Mouse (Mus musculus) heart, adult 9 months (tissue): ENCODE data around the gene Rab7b.
A peak's percentile ranks its signal among the peaks of the same experiment; 100 is the strongest.

Experiments used
- DNase-seq, 2 experiments: peaks; one replicate each; pipeline ENCODE4 v3.0.0; 2022; ENCODE audit warnings: low spot score in 2 of 2

The Rab7b gene

DNA sequence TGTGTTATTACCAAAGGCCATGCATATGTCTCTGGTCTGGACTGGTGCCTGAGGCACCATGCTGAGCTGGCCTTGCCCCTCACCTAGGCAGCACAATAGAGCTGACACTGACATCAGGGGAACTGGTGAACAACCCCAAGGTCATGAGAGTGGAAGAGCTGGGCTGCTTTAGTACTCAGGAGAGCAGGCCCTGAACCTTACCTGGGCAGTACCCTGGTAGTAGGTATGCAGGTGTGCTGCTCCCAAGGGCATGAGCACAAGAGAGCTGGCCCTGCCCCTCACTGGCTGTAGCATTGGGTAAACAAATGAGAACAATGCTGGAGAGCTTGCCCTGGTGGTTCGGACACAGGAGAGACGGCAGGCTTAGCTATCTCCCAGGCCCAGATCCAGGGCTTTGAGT, 6.8 kb downstream of the Rab7b start:
- no peak for DNase-seq

DNA sequence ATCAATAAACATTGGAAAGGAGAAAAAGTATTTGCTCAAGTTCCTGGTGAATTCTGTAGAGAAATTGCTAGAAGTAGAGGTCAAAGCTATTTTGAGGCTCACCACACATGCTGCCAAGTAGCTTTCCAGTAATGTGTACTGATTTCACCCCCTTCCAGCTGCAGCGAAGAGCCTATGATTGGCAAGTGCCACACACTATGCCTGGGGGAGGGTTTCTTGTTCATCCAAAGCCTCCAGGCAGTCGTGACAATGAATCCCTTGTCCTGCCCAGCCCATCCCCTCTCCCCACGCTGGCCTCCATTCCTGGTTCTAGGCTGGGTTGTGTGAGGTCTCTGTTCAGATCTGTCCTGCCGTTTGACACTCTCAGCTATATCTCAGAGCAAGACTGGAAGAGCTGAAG, 7.8 kb downstream of the Rab7b start:
- peak in 1 of 2 experiments; percentile 12 for DNase-seq

DNA sequence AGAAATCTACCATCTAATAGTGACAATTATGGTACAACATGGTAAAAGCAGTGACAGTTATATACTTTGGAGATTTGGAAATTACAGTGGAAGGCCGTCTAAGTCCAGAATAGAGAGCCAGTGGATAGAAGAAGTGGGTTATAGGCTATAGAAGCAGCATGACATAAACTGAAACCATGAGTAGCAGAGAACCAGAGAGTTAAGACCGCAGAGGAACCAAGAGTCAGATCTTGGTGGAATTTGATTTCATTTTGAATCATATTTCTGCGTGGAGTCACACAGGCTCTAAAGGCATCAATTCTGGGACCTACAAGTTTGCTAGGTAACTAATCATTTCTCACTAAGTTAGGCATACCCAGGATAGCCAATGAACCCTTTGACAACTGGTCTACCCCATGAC, 10.3 kb downstream of the Rab7b start:
- DNase-seq = no peak

DNA sequence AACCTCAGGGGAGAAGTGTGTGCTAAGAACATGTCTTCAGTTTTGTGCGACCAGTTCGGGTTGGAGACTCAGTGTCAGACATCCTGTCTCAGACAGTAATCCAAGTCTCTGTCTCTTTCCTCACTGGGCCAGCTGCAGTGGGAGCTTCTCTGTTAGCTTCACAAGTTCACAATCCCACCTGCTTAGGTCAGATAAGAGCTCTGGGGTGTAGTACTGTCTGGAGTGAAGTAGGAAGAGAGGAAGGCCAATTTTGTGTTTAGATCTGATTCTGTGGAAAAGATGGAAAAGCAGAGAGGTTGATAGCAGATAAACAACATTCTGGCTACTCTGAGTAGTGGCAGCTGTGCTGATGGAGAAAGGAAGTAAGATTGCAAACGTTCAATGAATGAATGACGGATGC, 11.1 kb downstream of the Rab7b start:
- DNase-seq = no peak

DNA sequence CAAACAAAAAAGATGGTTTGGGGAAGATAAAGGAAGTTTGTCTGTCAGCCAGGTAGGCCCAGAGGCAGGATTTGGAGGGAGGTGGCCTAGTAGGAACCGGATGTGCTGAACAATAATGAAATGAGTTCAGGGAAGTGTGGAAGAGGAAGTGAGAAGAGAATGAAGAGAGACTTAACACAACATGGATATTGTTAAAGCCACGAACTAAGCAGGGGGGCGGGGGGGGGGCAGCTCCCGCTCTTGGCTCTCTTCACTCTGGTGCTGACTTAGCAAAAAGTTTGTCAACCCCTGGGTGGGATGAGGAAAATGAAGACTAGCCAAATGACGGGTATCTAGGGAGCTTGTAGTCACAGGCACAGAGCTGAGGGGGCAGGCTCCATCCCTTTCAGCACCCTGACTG, 12.0 kb downstream of the Rab7b start:
- no peak for DNase-seq

DNA sequence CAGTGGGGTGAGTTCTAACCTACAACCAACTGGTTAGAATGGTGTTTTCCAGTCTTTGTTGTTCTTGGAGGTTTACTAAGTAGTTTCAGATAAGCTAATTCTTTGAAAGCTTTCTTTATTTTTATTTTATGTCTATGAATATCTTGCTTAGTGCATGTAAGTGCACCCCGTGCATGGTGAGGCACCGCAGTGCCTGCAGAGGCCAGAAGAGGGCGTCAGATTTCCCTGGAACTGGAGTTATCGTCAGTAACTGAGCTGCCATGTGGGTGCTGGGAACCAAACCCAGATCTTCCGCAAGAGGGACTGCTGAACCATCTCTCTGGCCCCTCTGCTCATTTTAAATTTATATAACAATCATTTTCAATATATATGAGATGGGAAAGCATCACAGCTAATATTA, 12.9 kb downstream of the Rab7b start:
- DNase-seq = no peak

DNA sequence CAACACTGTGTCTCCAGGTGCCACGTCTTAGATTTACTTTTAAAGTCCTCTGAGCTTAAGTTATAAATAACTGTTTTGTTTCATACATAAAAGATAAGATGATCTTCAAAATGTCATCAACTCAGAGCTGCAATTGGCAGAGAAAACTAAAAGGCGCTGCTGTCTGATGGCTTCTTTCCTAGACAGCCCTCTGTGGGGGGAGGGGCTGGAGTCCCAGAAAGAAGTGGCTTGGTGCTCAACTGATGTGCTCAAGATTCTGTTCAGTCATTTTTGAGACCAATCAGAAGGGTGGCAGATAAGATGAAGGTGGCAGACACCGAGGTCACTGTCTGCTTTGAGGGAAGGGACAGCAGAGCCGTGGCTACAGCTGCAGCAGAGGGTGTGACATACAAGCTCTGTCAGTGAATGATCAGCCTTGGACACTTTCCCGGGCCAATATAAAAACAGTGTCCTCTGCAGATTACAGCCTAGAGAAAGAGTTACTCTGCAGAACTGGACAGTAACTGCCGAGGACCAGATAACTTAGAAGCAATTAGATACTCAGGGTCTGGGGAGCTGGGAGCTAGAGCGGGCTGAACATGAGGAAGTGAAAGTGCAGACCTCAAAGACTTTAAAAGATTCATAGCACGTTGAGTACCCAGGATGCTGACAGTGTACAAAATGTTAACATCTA, 13.7 kb downstream of the Rab7b start:
- DNase-seq = peak in 1 of 2 experiments; percentile 21

DNA sequence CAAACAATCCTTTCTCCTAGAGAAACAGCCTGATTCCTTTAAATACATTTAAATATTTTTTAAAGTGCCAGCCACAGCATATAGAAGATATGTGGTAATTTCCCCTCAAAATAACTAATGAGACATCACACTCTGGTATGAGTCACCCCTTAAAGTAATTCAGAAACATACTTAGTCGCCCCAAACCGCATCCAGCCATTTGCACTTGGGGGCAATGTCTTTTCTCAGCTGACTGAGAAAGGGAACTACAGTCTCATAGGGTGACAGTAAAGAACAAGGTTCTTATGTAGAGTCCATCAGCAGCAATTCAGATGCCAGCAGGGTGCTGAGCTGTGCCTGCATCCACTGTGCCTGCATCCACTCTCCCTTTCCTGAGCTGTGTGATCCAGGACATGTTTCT, 15.0 kb downstream of the Rab7b start:
- DNase-seq = no peak

DNA sequence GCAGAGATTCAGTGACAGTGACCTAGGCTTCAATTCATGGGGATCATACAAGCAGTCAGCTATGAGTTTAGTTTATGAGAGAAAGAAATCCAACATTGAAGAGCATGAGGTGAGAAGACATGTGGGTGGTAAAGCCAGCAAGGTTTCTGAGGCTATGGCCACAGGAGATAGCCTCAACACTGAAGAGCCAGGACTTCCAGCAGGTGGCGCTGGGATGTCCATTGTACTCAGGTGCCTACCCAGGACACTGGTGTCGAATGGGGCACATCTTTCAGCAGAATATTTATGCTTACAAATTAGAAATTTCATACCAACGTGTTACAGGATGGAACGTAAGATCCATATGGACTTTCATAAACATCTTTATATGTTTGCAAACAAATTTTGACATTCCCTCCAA, 19.8 kb downstream of the Rab7b start:
- DNase-seq = peak in 1 of 2 experiments; percentile 19

DNA sequence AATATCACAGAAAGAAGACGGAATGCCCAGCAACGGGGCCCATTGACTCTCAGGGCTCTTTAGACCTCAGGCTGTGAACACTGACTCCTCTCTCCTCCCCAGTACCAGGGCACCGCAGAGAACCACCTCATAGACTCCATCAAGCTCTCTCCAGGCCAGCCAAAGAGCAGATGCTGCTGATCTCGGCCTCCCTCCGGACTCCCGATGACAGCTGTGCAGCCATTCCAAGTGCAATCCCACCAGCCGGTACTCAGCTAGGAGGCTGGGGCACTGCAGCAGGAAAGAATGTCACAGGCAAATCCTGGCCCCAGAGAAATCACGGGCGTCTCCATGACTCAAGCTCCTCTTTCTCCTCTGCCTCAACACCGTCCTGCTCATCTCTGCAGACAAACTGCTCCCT, 23.0 kb downstream of the Rab7b start:
- no peak for DNase-seq

DNA sequence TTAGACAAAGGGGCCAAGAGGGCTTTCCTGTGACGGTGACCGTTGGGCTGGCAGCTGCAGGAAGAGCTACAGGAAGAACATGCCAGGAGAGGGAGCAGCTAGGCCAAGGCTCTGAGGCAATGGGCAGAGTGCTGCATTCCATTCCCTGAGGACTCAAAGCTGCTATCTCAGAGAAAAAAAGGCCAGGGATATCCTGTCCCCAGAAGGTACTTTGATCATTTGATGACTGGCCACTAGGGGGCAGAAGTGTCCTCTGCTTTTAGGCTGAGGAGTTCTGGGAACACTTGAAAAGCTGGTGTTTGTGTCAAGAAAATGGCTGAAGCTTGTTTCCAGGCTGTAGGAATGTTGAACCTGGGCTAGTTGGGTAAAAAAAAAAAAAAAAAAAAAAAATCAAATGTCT, 23.9 kb downstream of the Rab7b start:
- DNase-seq = peak; percentile 52 to 77

DNA sequence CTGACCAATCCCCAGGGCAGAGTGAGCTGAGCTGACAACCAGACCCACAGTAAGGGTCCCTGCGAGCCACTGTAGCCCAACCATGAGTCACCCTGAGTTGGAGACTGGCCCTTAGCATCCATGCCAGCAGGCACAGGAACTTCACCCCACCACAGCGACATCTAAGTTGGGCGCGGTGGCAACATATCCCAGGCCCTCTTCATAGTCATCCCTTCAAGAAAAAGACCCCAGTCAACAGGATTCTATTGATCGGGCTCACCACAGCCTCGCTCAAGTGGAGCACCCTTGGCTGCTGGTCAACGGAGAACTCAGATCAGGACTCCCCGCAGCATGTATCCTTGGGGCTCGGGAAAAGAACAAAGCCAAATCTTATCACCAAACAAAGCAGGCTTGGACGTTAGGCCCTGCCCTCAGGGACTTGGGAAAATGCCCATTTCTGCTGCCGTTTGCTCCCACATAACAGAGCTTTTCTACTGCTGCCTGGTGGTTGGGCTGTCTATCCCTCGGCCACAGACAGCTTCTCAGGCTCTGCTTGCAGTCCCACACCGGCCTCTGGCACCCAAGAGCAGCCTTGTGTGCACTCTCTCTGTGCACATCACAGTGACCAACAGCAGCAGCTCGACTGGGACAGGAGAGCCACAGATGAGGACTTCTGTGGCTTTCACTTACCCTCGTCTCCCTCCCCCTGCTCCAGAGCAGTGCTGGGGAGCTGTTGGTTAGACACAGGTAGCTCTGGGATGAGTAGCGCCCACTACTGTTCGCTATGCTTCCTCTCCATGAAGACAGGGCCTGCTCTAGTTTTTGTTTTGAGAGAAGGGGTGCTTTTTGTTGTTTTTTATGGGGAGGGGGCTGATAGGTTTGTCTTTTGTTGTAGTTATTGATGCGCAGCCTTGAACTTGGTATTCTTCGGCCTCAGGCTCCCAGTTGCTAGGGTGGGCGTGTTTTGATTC, 26.2 kb downstream of the Rab7b start:
- no peak for DNase-seq

DNA sequence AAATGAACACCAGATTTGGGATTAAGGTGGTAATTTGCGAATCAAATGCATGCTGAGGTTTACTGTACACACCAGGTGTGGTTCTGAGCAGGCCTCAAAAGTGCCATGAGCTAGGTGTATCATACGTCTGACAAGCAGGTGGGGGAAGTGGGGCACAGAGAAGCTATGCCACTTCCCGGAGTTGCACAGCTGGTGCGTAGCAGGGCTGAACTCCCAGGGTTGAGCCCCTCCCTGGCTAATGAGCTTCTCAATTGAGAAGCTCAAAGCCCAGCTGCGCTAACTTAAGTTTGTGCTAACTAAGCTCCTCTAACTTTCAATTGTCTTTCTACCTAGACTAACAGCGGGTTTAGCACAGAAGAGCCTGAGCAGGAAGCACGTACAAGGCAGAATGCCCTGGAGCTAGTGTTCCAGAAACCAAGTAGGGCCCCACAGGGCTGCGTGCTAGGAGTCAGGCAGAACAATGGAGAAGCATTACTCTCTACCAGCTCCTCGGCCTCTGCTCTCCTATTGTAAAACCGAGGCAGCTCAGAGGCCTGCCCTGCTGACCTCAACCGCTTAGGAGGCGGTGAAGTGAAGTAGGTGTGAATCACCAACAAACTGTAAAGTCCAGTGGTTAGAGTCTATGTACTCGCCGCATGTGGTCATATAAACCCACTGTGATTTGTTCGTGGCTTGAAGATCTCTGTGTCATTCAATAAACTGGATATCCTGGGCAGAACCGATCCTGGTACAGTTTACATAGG, 30.6 kb downstream of the Rab7b start:
- no peak for DNase-seq

DNA sequence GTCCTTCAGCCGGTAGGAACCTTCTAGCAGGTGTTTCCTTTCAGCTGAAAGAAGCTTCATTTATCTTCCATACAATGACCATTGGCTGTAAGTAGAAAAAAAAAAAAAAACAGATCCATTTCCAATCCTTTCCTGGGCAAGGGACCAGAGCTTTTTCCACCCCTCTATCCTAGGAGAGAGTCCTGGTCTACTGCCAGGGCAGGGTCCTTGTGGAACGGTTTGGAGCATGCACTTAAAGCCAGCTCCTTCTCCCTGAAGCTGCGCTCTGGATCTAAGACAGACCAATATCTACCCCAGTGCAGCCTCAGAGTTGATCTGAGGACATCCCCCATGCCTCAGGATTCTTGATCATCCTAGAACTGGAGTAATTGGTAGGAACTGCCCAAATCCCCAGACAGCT, 33.5 kb downstream of the Rab7b start:
- DNase-seq = no peak

DNA sequence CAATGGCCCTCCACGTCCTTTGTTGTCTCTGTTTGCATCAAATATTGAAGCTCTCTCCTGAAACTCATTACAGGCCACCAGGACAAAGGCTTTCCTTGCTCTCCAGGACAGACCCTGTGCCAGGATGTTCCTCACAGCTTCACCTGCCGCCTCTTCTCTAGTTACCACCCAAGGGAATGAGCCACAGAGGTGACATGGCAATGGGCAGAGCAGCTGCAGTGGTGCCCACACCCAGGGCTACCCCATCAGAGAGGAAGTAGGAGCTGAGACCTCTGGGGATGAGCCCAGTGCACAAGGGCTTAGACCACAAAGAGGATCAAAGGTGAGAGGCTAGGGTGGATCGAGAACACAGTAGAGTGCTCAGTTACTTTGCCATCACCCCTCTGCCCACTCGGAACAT, 35.1 kb downstream of the Rab7b start:
- DNase-seq = no peak

DNA sequence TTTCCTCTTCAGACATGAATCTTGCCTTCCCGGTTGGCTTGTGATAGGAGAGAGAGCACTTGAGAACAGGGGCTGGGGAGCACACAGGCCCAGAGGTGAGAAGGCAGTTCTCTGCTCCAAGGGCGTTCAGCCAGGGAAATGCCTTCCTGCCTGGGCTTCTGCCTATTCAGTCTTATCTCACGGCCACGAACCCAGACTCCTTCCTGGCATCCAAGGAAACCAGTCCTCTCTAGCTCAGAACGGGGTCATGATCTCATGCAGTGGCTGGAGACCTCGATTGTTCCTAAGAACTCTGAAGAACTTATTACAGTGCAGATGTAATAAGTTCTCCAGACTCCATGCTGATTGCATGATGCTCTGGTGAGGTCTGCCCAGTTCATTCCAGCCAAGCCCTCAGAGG, 38.1 kb downstream of the Rab7b start:
- DNase-seq = peak in 1 of 2 experiments; percentile 24

DNA sequence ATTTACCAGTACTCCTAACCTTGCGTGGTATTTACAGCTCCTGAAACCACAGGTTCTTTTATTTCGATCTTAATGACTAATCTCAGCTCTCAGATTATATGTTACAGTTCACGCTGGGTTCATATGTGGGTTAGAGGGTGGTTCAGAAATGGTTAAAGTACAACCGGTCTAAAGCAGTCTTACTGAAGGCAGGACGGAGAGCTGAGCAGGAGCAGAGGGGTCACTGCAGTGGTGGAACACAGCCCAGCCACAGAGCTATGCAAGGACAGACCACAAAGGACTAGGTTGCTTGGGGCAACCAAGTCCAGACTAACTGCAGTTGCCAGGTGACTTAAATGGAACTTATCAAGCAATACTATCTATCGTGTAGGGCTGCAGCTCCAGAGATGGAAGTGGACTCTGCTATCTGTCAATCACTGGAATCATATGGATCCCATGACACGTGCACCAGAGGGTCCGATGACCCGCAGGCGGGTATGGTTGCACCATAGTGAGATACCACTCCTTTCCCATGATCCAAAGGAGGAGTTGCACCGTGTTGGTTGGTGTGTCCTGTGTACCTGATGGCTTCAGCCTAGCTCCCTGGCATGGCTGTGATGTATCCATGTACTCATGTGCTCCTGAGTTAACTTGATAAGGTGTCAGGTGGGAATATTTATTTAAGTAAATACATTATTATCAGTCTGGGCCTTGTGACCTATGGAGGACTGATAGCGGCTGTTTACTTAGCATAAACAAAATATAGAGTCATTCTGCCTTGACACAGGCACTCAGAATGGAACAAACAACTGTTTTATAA, 42.3 kb downstream of the Rab7b start:
- DNase-seq = no peak

DNA sequence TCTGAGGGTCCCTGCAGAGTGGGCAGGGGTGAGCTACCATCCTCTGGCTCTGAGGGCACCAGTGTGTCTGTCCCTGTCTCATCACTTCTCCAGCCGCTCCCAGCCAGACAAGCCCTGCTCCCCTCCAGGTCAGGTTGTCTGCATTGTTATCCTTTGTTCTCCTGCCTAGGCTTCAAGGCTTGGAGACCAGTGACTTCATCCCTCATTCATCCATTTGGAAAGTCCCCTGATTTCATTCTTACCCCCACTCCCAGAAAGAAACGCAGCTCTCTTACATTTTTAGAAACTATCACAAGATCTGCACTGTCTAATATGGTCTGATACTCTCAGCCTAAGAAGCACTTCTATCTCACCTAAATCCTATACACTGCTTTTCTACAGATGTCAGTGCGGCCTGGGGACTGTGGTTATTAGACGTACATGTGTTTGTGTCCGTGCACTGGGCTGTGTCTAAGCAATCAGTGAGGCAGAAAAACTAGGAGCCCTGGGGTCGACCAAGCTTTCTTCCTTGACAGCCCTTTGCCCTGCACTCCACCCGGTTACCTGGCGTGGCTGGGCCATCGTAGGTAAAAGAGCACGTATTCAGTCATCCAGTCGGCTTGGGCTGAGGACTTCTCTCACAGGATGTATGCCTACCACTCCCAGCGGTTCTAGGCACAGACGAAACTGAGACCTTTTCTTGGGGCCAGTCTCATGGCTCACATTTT, 45.1 kb downstream of the Rab7b start:
- no peak for DNase-seq

DNA sequence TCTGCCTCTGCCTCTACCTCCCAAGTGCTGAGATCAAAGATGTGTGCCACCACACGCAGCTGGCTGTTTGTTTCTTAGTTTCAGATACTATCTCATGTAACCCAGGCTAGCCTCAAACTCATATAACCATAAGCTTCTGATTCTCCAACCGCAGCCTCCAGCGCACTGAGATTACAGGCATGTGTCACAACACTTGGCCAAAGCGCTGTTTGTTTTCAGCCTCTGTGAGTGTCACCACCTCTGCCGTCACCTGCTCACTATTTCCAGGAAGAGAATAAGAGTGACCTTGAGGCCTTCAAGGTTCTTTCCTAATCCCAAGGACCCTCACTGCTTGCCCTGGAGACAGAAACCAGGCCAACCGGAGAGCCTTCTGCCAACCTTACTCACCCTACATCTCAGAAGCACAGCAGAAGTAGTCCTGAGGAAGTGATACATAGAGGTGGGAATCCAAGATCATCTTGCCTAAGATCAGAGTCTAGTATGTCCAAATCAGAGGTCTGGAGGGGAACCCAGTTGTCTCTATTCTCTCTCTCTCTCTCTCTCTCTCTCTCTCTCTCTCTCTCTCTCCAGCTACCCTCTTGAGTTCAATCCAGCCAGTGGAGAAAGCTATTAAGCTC, 46.3 kb downstream of the Rab7b start:
- DNase-seq = no peak

DNA sequence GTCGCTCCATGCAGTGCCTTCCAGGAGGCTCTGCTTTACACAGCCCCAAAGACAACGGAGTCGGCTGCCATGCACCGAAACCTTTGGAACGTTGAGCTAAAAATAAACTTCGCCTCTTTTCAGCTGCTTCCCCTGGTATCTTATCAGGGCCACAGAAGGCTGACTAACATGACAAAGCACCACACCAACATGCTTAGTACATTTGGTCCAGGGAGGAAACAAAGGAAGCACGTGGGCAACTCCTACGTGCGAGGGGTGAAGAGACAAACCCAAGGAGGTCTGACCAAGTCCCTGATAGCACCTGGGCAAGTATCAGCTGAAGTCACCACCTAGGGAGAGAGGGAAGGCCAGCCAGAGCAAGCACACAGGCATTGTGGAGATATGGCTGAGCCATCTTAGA, 48.0 kb downstream of the Rab7b start:
- no peak for DNase-seq

DNA sequence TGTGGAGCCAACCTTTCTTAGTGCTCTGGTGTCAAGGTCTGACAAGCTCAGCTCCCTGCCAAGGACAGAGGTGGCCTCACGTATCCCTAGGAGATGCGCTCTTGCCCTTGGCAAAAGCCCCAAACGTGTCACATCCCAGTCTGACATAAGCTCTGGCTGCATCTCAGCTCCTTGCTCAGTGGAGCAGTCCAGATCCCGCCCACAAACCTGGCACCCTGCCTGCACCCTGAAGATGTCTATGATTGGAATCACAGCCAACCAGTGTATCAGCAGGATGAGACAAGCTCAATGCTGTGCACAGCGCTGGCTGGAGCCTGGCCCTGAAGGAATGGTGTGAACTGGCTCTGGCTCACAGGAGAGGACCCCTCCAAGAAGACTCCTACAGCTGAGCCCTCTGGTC, 48.8 kb downstream of the Rab7b start:
- peak; percentile 47 to 70 for DNase-seq
